Mouse (Mus musculus): Measurements from ENCODE around the gene Kdm4c. TPM values are rescaled to one million over a fixed set of nuclear protein-coding genes. Genes with fewer than 3 reads are reported as not detected.
"Not testable (repeated sequence)": the region's sequence is repeated elsewhere in the genome, so short reads cannot be mapped to it uniquely, and the experiment has no call there.

The Kdm4c gene
- polyA plus RNA-seq (2015; fragmentation: Nextera tagmentation; extraction: Ambion mirVana) = 9.9 and 10.1 TPM in 2 replicates

- no peak within 1 kb of the TSS for H3K9ac ChIP-seq
- 86% methylated on average over 1 of the region's 1 CpGs for WGBS
- H3K27ac ChIP-seq (replicated peaks) = no peak within 1 kb of the TSS
- H3K27me3 ChIP-seq (replicated peaks) = no peaks in the 10 kb centered on the region
- no peak for ATAC-seq (ENCODE audit: extremely low read depth, insufficient number of reproducible peaks, low FRiP score, low TSS enrichment)
- no peak within 1 kb of the TSS for H3K4me2 ChIP-seq
- no peaks in the 10 kb centered on the region for H3K9me3 ChIP-seq
- H3K4me1 ChIP-seq = no peaks in the 10 kb centered on the region
- no peaks in the 10 kb centered on the region for H3K36me3 ChIP-seq
- no peak within 1 kb of the TSS for H3K4me3 ChIP-seq
Observed at GRCm38 (mm10) chr4:74242176-74242575, at the start of gene Kdm4c. Kdm4c (plus strand) TSS chr4:74242497.

GRCm38 (mm10) chr4:74201281-74201811 lies 41.0 kb upstream of the Kdm4c start:
- H3K27me3 ChIP-seq (replicated peaks) = no peaks in the 10 kb centered on the region
- no peak for ATAC-seq (ENCODE audit: extremely low read depth, insufficient number of reproducible peaks, low FRiP score, low TSS enrichment)
- H3K9ac ChIP-seq = no peak overlapping the region
- H3K9me3 ChIP-seq = no peaks in the 10 kb centered on the region
- H3K4me3 ChIP-seq = no peak overlapping the region
- no peaks in the 10 kb centered on the region for H3K36me3 ChIP-seq
- H3K4me1 ChIP-seq = no peaks in the 10 kb centered on the region
- no peak overlapping the region for H3K27ac ChIP-seq (replicated peaks)
- no peak overlapping the region for H3K4me2 ChIP-seq

- not testable (repeated sequence) for H3K9me3 ChIP-seq; H3K27me3 ChIP-seq (replicated peaks); ATAC-seq (ENCODE audit: extremely low read depth, insufficient number of reproducible peaks, low FRiP score, low TSS enrichment); H3K4me2 ChIP-seq; H3K36me3 ChIP-seq; H3K9ac ChIP-seq; H3K4me3 ChIP-seq; H3K27ac ChIP-seq (replicated peaks); H3K4me1 ChIP-seq
- 74% methylated on average over 1 of the region's 1 CpGs for WGBS
Observed at GRCm38 (mm10) chr4:74221780-74222179, 20.5 kb upstream of the Kdm4c start.

- no peak for ATAC-seq (ENCODE audit: extremely low read depth, insufficient number of reproducible peaks, low FRiP score, low TSS enrichment)
- no peaks in the 10 kb centered on the region for H3K27me3 ChIP-seq (replicated peaks)
- H3K9ac ChIP-seq = no peak overlapping the region
- H3K4me2 ChIP-seq = no peak overlapping the region
- H3K27ac ChIP-seq (replicated peaks) = no peak overlapping the region
- H3K4me1 ChIP-seq = no peaks in the 10 kb centered on the region
- no peaks in the 10 kb centered on the region for H3K36me3 ChIP-seq
- H3K9me3 ChIP-seq = no peaks in the 10 kb centered on the region
- WGBS = 13% methylated on average over 3 of the region's 3 CpGs
- no peak overlapping the region for H3K4me3 ChIP-seq
Observed at GRCm38 (mm10) chr4:74222360-74222759, 19.9 kb upstream of the Kdm4c start.

GRCm38 (mm10) chr4:74224210-74224609 lies 18.1 kb upstream of the Kdm4c start:
- no peaks in the 10 kb centered on the region for H3K4me1 ChIP-seq
- H3K27ac ChIP-seq (replicated peaks) = no peak overlapping the region
- WGBS = 72% methylated on average over 2 of the region's 2 CpGs
- H3K27me3 ChIP-seq (replicated peaks) = no peaks in the 10 kb centered on the region
- ATAC-seq (ENCODE audit: extremely low read depth, insufficient number of reproducible peaks, low FRiP score, low TSS enrichment) = no peak
- no peak overlapping the region for H3K4me3 ChIP-seq
- H3K36me3 ChIP-seq = no peaks in the 10 kb centered on the region
- no peaks in the 10 kb centered on the region for H3K9me3 ChIP-seq
- no peak overlapping the region for H3K4me2 ChIP-seq
- H3K9ac ChIP-seq = no peak overlapping the region

GRCm38 (mm10) chr4:74230994-74231393 lies 11.3 kb upstream of the Kdm4c start:
- H3K4me2 ChIP-seq = no peak overlapping the region
- no peaks in the 10 kb centered on the region for H3K4me1 ChIP-seq
- H3K9ac ChIP-seq = no peak overlapping the region
- 67% methylated on average over 4 of the region's 4 CpGs for WGBS
- H3K36me3 ChIP-seq = no peaks in the 10 kb centered on the region
- H3K27me3 ChIP-seq (replicated peaks) = no peaks in the 10 kb centered on the region
- ATAC-seq (ENCODE audit: extremely low read depth, insufficient number of reproducible peaks, low FRiP score, low TSS enrichment) = no peak
- H3K27ac ChIP-seq (replicated peaks) = no peak overlapping the region
- H3K4me3 ChIP-seq = no peak overlapping the region
- H3K9me3 ChIP-seq = no peaks in the 10 kb centered on the region

- Histone ChIP-seq H3K4me3 (no peak overlapping the region), H3K4me1 (no peaks in the 10 kb centered on the region), H3K36me3 (no peaks in the 10 kb centered on the region), H3K4me2 (no peak overlapping the region), H3K9ac (no peak overlapping the region), H3K27me3 (replicated peaks) (no peaks in the 10 kb centered on the region), H3K9me3 (no peaks in the 10 kb centered on the region), H3K27ac (replicated peaks) (no peak overlapping the region)
- 65% methylated on average over 5 of the region's 5 CpGs for WGBS
- ATAC-seq (ENCODE audit: extremely low read depth, insufficient number of reproducible peaks, low FRiP score, low TSS enrichment) = no peak
Observed at GRCm38 (mm10) chr4:74231405-74231804, 10.9 kb upstream of the Kdm4c start.

- no peaks in the 10 kb centered on the region for H3K9me3 ChIP-seq
- no peak for ATAC-seq (ENCODE audit: extremely low read depth, insufficient number of reproducible peaks, low FRiP score, low TSS enrichment)
- no peaks in the 10 kb centered on the region for H3K27me3 ChIP-seq (replicated peaks)
- H3K4me1 ChIP-seq = no peaks in the 10 kb centered on the region
- 79% methylated on average over 3 of the region's 3 CpGs for WGBS
- H3K27ac ChIP-seq (replicated peaks) = no peak overlapping the region
- no peak overlapping the region for H3K9ac ChIP-seq
- no peak overlapping the region for H3K4me3 ChIP-seq
- H3K36me3 ChIP-seq = no peaks in the 10 kb centered on the region
- H3K4me2 ChIP-seq = no peak overlapping the region
Observed at GRCm38 (mm10) chr4:74233534-74233933, 8.8 kb upstream of the Kdm4c start.

GRCm38 (mm10) chr4:74251348-74252244 lies 9.3 kb downstream of the Kdm4c start:
- H3K9ac ChIP-seq = peak overlapping the region; percentile 96
- H3K36me3 ChIP-seq = no peaks in the 10 kb centered on the region
- H3K27me3 ChIP-seq (replicated peaks) = no peaks in the 10 kb centered on the region
- no peaks in the 10 kb centered on the region for H3K9me3 ChIP-seq
- peak overlapping the region; percentile 85 for H3K4me2 ChIP-seq
- peak overlapping the region; percentile 94 for H3K4me3 ChIP-seq
- ATAC-seq (ENCODE audit: extremely low read depth, insufficient number of reproducible peaks, low FRiP score, low TSS enrichment) = peak; percentile 96
- H3K27ac ChIP-seq (replicated peaks) = peak overlapping the region; percentile 90
- WGBS = under 1% methylated on average over 68 of the region's 68 CpGs
- peaks cover 13% of the 10 kb centered on the region for H3K4me1 ChIP-seq

- no peaks in the 10 kb centered on the region for H3K27me3 ChIP-seq (replicated peaks)
- H3K4me2 ChIP-seq = peak overlapping the region; percentile 85
- H3K4me1 ChIP-seq = peaks cover 13% of the 10 kb centered on the region
- H3K9ac ChIP-seq = peak overlapping the region; percentile 96
- no peak for ATAC-seq (ENCODE audit: extremely low read depth, insufficient number of reproducible peaks, low FRiP score, low TSS enrichment)
- H3K4me3 ChIP-seq = peak overlapping the region; percentile 94
- H3K36me3 ChIP-seq = no peaks in the 10 kb centered on the region
- no peaks in the 10 kb centered on the region for H3K9me3 ChIP-seq
- 1% methylated on average over 46 of the region's 46 CpGs for WGBS
- peak overlapping the region; percentile 90 for H3K27ac ChIP-seq (replicated peaks)
Observed at GRCm38 (mm10) chr4:74252245-74253105, 10.2 kb downstream of the Kdm4c start.

GRCm38 (mm10) chr4:74257882-74258281 lies 15.6 kb downstream of the Kdm4c start:
- Histone ChIP-seq H3K9ac (no peak overlapping the region), H3K4me1 (peaks cover 27% of the 10 kb centered on the region), H3K9me3 (no peaks in the 10 kb centered on the region), H3K27me3 (replicated peaks) (no peaks in the 10 kb centered on the region), H3K4me3 (no peak overlapping the region), H3K4me2 (no peak overlapping the region), H3K27ac (replicated peaks) (no peak overlapping the region), H3K36me3 (0 out of 2 replicates have a peak, but pooled peaks cover 3% of the 10 kb centered on the region)
- ATAC-seq (ENCODE audit: extremely low read depth, insufficient number of reproducible peaks, low FRiP score, low TSS enrichment) = no peak
- WGBS = 61% methylated on average over 5 of the region's 5 CpGs
